Mouse (Mus musculus) retina, postnatal 1 day (tissue): Measurements from ENCODE around the gene Olfr1056.
"Not testable (repeated sequence)": the region's sequence is repeated elsewhere in the genome, so short reads cannot be mapped to it uniquely, and the experiment has no call there.

Source experiments
- DNase-seq: peaks from one replicate; pipeline ENCODE4 v3.0.0-alpha.2; 2012

The Olfr1056 gene

DNA sequence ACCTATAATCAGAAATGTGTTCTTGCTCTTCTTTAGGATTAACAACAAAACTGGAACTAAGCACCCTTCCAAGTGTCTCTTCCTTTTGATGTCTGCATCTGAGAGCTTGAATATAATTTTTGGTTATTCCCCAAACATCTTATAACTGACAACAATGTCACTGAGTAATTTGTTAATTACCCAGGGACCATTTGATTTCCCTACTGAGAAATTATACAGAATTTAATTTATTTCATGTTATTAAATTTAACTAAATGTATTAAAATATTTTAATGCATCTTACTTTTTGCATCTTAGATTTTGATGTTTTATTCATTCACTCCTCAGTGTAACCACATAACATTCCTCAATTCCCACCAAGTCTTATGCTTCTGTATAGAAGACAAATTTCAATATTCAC, at the start of gene Olfr1056:
Olfr1056 (minus strand) TSS at position 101 of the 400 bp plus-strand sequence.
- no peak for DNase-seq

DNA sequence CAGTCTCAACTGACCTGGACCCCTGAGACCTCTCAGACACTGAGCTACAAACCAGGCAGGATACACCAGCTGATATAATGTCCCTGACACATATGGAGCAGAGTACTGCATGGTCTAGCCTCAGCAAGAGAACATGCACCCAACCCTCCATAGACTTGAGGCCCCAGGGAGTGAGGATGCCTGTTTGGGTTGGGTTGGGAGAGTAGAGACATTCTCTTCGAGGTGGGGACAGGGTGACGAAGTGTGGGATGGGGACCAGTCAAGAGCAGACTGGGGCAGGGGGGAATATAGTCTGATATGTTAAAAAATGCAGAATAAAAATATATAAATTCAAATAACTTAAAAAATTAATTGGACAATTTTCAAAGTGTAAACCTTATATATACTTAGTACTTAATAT, 32.8 kb upstream of the Olfr1056 start:
- DNase-seq, result no peak

DNA sequence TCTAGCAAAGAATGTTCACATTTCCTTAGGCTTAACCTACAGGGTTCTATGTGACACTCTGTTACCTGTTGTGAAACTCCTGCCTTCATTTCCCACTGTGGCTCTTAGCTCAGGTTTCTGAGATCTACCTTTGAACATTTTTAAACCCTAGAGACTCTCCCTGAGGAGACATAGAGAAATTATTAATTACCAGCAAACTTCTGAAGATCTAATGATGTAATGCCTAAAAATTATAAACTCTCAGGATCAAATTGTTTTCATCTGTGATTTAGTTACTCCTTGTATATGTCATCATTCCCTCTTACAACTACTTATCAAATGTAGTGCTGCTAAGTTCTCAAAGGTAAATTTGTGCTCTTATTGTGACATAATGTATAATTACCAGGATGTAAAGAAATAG, 26.2 kb upstream of the Olfr1056 start, which contains the start of gene Olfr1058:
Olfr1058 (minus strand) TSS at position 101 of the 400 bp plus-strand sequence.
- not testable (repeated sequence) for DNase-seq

DNA sequence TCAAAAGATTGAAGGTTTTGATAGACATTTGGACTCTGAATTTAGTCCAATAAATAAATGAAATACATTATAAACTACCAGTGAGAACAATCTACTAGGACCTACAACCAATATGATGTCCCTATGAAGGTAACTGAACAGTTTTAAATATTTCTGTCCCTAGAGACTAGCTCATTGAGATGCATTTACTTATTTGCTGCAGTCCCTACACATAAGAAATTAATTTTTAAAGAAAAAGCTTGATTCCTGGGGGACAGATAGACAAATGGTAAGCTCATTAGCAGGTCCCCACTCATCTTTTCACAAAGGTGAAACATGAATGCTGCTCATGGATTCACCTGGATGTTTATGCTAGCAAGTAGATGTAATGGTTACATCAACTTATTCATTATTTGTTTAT, 16.0 kb upstream of the Olfr1056 start, which contains the start of gene Olfr1057:
Olfr1057 (minus strand) TSS at position 101 of the 400 bp plus-strand sequence.
- no peak for DNase-seq

DNA sequence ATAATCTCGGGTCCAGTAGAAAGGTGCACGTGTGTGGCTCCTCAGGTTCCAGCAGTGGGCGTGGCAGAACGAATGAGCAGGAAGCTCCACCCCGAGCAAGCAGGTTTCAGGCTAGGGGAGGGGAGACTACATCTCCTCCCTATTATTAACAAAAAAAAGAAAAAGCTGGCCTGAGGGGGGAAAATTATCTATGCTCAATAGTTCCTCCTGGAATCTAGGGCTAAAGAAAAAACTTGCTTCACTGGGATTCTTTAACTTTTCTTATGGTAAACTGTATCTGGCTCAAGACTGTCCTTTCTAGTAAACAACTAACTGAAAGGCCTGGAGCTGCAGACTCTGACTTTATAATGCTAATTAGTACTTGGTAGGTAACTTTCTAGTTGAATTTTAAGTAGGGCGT, 4.1 kb upstream of the Olfr1056 start:
- DNase-seq, result not testable (repeated sequence)

DNA sequence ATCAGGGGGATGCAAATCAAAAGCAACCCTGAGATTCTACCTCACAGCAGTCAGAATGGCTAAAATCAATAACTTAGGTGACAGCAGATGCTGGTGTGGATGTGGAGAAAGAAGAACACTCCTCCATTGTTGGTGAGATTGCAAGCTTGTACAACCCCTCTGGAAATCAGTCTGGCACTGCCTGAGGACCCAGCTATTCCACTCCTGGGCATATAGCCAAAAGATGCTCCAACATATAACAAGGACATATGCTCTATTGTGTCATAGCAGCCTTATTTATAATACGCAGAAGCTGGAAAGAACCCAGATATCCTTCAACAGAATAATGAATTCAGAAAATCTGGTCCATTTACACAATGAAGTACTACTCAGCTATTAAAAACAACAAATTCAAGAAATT, 10.5 kb downstream of the Olfr1056 start:
- not testable (repeated sequence) for DNase-seq

DNA sequence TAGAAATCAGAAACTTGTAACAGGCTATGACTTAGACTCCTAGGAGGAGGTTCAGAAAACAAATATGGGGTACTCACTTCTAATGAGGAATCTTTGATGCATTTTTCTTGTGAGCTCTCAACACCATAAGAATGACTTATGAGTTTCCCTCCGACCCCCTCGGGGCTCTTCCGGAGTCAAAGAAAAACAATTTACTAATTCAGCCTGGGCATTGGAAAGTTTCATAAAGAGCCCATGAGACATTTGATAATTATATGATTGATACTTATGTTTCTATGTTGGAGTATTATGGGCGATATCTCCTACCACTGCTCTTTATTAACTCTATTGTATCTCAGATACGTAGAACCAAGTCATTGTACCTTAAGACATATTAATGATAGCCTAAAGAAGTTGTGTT, 12.1 kb downstream of the Olfr1056 start, which contains the start of gene Olfr1055:
Olfr1055 (minus strand) TSS at position 101 of the 400 bp plus-strand sequence.
- DNase-seq, result no peak

DNA sequence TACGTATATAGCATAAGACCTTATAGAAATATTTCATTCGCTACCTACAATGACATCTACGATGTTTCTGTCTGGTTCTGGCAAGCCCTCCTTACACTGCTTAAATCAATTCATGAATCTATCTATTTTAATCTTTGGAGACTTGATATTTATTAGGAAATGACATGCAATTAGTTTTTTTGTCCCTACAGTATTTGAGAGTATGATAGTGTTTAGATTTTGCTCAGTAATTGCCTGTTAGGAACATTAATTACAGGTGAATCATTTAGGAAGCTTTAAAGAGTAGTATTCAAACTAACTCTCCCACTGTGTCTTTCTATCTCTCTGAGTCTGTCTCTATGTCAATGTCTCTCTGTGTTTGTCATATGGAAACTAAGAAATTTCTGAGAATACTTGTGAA, 26.9 kb downstream of the Olfr1056 start, which contains the start of gene Olfr1054:
Olfr1054 (minus strand) TSS at position 101 of the 400 bp plus-strand sequence.
- no peak for DNase-seq

DNA sequence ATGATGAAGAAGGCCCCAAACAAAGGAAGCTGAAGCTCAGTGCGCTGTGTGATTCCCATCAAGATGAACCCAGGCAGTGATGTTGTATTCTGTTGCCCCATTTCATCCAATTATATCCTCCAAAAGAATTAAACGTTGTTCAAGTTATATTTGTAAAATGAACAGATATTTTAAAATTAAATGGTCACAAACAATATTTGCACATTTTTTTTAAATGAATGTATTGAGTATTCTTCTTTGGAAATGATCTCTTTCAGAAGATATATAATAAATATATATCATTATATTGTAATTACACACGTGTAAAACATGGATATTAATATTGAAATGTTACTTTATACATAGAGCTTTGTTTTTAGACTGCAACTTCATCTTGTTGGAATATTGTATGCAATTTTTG, 47.1 kb downstream of the Olfr1056 start, which contains the start of gene Olfr1053:
Olfr1053 (minus strand) TSS at position 101 of the 400 bp plus-strand sequence.
- DNase-seq, result no peak
